Mouse (Mus musculus) ES-E14 (cell line): ENCODE measurements around the gene Clasp1.

Experiments used
- CHD2 ChIP-seq: IDR thresholded peaks from 2 replicates; pipeline ENCODE4 v1.6.1; 2014; ENCODE audit warnings: mild to moderate bottlenecking, low read depth, low read length, inconsistent platforms
- HCFC1 ChIP-seq: IDR thresholded peaks from 2 replicates; pipeline ENCODE4 v1.6.1; 2012; ENCODE audit warnings: low read length, inconsistent platforms, borderline replicate concordance; ENCODE audit not compliant: insufficient read depth
- MAFK ChIP-seq: IDR thresholded peaks from 2 replicates; pipeline ENCODE4 v1.6.1; 2014; ENCODE audit warnings: mild to moderate bottlenecking, low read depth, low read length, inconsistent platforms; ENCODE audit not compliant: insufficient read depth
- ZC3H11A ChIP-seq: IDR thresholded peaks from 2 replicates; pipeline ENCODE4 v1.6.1; 2012; ENCODE audit warnings: low read depth, mild to moderate bottlenecking, inconsistent platforms, low read length, borderline replicate concordance
- ZNF384 ChIP-seq: IDR thresholded peaks from 2 replicates; pipeline ENCODE4 v1.6.1; 2012; ENCODE audit warnings: low read depth, low read length, inconsistent platforms

DNA sequence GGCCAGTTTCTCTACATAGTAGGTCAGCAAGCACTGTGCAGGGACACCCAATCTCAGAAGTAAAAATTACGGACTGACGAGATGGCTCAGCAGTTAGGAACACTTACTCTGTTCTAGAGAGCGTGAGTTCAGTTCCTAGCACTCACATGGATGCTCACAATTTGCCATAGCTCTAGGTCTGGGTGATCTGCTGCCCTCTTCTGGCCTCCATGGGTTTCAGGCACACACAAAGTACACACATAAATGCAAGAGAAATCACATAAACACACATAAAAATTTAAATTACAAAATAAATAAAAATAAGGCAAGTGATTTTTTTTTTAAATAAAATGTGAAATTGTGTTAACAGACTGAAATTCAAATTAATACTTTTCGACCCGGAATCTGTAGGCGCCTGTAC is 77.2 kb downstream of the Clasp1 start:
- TF ChIP-seq HCFC1 (no peak), MAFK (no peak), ZNF384 (no peak), CHD2 (no peak), ZC3H11A (no peak)
